Mouse (Mus musculus): Measurements from ENCODE around the gene Sec1.

Sec1 gene

DNA sequence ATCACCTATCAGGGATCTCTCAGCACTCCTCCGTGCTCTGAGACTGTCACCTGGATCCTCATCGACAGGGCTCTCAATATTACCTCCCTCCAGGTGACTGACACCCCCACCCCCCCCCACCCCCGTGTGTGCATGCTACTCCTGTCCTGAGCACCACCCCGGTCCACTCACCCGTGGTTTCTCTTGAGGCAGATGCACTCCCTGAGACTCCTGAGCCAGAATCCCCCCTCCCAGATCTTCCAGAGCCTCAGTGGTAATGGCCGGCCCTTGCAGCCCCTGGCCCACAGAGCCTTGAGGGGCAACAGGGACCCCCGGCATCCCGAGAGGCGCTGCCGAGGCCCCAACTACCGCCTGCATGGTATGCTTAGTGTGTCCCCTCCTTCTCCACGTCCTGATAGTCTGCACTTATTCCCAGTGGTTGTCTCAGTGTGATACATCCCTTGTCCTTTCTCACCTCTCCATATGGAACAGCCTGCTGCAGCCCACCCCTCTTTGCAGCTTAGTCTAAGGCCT lies 9.4 kb upstream of the Sec1 start:
- ChIA-PET POLR2A (interaction anchor here (0.6 to 14.6 kb wide), 20 partner anchors 9 to 238 kb away, joined by 3 to 640 read pairs (median 6); partner anchors contain the start of genes Fam83e (in 4 of the 4), Sphk2 (in 4 of the 4), Rpl18 (in 3 of the 4) and Sec1 (in 2 of the 4)), CTCF (interaction anchor here in 3 of 4 experiments (0.6 to 1.3 kb wide), 5 partner anchors 21 to 427 kb away, joined by 3 to 5 read pairs (median 3); partner anchors contain the start of gene Bax (in 1 of the 3))

DNA sequence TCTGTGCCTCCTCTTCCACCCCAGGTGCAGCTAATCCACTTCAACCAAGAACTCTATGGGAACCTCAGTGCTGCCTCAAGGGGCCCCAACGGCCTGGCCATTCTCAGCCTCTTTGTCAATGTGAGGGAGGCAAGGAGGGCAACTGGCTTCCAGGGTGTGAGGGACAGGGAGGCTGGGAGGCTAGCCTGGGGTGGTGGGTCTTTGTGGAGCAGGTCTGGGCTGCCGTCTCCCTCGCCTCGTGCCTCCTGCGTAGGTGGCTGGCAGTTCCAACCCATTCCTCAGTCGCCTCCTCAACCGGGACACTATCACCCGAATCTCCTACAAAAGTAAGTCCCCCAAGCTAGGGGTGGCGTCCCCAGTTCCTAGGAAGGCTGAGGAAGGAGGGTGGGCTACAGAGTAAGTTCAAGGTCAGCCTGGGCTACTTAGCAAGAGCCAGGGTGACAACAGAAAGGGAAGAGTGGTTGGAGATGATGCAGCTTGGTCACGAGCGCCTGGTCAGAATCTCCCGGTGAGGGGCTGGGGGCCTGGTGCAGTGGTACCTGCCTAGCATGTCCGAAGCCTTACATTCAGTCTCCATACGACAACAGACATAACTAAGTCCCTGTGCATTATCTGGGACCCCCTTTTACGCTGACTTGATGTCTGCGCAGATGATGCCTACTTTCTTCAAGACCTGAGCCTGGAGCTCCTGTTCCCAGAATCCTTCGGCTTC lies 8.8 kb upstream of the Sec1 start:
- POLR2A ChIA-PET = interaction anchor here in 3 of 4 experiments (0.6 to 14.6 kb wide), 13 partner anchors 8 to 194 kb away, joined by 3 to 640 read pairs (median 8); partner anchors contain the start of genes Fam83e (in 2 of the 3), Rpl18 (in 2 of the 3), Sec1 (in 2 of the 3) and Sphk2 (in 2 of the 3)
- CTCF ChIA-PET = interaction anchor here in 3 of 4 experiments (0.6 to 3.6 kb wide), 4 partner anchors 20 to 426 kb away, joined by 3 to 29 read pairs (median 4); partner anchors contain the start of gene Ntn5 (in 1 of the 3)

DNA sequence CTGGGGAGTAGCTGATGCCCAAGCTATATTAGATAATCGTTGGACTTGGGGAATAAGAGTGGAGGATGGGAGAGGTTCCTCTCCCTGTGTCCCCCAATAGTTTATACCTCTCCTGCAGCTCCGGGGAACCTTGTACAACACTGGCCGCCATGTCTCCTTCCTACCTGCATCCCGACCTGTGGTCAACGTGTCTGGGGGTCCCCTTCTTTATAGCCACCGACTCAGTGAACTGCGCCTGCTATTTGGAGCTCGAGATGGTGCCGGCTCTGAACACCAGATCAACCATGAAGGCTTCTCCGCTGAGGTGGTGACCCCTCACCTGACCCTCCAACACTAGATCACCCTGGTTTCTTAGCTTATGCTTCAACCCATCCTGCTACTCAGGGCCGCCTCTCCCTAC lies 8.1 kb upstream of the Sec1 start:
- POLR2A ChIA-PET = interaction anchor here in 3 of 4 experiments (0.7 to 14.6 kb wide), 12 partner anchors 8 to 236 kb away, joined by 3 to 640 read pairs (median 4); partner anchors contain the start of genes Rpl18 (in 3 of the 3), Fam83e (in 2 of the 3), Sphk2 (in 2 of the 3) and Bax (in 1 of the 3)
- CTCF ChIA-PET = interaction anchor here in 3 of 4 experiments (0.7 to 3.6 kb wide), 3 partner anchors 19 to 268 kb away, joined by 4 to 29 read pairs (median 4); partner anchors contain the start of genes Gys1 (in 1 of the 3) and Ntn5 (in 1 of the 3)

DNA sequence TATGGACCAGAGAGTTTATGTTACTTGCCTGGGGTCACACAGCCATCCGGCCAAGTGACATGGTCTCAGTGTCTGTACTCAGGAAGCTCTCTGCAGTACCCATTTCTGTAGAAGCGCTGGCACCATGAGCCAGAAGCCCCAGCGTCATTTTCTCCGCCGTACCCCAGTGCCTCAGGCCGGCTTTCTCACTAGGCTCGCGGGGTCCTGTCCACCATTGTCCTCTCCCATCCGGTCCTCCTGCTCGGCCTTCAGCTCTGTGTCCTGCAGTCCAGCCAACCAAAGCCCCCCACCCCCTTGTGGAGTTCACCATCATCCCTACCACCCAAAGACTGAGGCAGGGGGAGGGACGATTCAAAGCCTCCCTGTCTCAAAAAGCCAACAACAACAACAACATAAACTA lies 7.4 kb upstream of the Sec1 start:
- CTCF ChIA-PET = interaction anchor here in 3 of 4 experiments (0.7 to 3.6 kb wide), 4 partner anchors 19 to 267 kb away, joined by 4 to 29 read pairs (median 6); partner anchors contain the start of genes Ntn5 (in 2 of the 3) and Gys1 (in 1 of the 3)
- POLR2A ChIA-PET = interaction anchor here (0.7 to 14.6 kb wide), 34 partner anchors 8 to 572 kb away, joined by 3 to 640 read pairs (median 4); partner anchors contain the start of genes Rpl18 (in 4 of the 4), Fam83e (in 3 of the 4), Ntn5 (in 2 of the 4) and Sphk2 (in 2 of the 4)

DNA sequence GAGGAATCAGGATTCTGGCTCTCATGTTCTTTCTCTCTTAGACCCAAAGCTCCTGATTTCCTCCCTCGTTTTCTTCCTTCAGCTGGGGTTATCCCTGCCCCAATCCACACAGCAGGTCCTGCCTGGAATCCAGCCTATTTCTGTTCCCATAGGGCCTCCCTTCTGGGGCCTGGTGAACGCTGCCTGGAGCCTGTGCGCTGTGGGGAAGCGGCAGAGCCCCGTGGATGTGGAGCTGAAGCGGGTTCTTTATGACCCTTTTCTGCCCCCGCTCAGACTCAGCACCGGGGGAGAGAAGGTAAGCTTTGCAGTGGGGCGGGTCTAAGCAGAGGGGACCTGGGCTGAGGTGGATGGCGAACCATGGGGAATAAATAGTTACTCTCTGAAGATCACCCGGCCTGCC lies 6.9 kb upstream of the Sec1 start:
- POLR2A ChIA-PET = interaction anchor here (0.6 to 14.6 kb wide), 48 partner anchors 8 to 572 kb away, joined by 3 to 640 read pairs (median 4); partner anchors contain the start of genes Rpl18 (in 4 of the 4), Fam83e (in 3 of the 4), Sphk2 (in 3 of the 4) and Ftl1 (in 2 of the 4)
- CTCF ChIA-PET = interaction anchor here in 3 of 4 experiments (0.9 to 3.6 kb wide), 8 partner anchors 18 to 267 kb away, joined by 3 to 29 read pairs (median 5); partner anchors contain the start of genes Gys1 (in 2 of the 3) and Ntn5 (in 2 of the 3)

DNA sequence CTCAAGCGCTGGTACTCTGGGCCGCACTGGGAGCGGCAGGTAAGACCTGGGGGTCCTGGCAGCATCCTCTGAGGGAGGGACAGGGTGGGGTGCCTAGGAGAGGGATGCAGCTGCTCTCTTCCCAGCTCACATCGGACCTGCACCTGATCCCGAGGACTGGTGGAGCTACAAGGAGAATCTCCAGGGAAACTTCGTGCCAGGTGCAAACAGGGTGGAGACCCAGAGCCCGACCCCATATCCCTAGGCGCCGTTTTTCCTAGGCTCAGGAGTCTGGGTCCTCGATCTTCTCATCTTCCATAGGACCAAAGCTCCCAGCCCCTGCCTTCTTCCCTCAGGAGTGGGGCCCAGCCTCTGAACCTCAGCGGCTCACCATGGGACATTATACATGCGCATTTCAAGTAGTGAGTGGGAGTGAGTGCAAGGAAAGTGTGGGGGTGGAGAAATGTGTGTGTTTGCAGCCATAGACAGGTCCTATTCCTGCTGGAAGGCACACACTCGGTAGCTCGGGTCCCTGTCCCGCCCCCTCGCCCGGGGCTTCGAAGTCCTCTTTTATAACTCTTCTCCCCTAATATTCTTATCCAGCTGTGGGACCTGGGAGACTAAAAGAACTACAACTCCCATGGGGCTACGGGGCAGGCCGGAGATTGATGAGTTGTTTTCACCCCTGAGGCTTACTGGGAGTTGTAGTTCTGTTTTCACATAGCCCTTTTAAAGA lies 6.3 kb upstream of the Sec1 start:
- POLR2A ChIA-PET = interaction anchor here in 3 of 4 experiments (0.6 to 14.6 kb wide), 50 partner anchors 8 to 571 kb away, joined by 3 to 640 read pairs (median 4); partner anchors contain the start of genes Fam83e (in 3 of the 3), Rpl18 (in 3 of the 3), Sphk2 (in 3 of the 3) and Ntn5 (in 2 of the 3)

DNA sequence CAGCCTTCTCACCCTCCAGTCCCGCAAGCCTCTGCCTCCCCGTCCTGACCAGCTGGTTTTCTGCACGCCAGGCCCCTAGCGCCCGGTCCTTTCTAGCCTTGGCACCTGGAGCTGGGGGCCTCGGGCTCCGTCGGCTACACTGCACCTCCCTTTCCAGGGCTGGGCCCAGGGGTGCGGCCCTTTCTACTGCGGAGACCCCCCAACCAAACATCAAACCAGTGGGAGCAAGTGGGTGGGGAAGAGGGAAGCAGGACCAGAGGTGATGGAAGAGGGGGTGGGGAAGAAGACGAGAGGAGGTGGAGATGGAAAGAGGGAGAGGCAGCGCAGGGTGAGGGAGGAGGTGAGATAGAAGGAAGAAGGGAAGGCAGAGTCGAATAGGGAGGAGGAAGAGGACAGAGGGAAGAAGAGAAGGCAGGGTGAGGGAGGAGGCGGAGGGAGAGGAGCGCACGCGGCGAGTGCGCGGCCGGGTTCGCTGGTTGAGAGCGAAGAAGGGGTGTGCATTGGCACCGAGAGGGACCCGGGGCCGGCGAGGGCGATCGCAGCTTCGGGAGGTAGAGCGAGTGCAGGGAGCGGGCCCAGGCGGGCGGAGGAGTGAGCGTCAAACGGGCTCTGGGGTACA lies 5.4 kb upstream of the Sec1 start, which contains the start of gene Car11:
Gene Car11, plus strand, starts transcription at position 321 of the 619 bp plus-strand sequence.
- CTCF ChIA-PET = interaction anchor here (0.6 to 3.6 kb wide), 10 partner anchors 17 to 1141 kb away, joined by 3 to 29 read pairs (median 4); partner anchors contain the start of genes Gys1 (in 2 of the 4), Ntn5 (in 2 of the 4) and Lmtk3 (in 1 of the 4)
- POLR2A ChIA-PET = interaction anchor here in 3 of 4 experiments (0.5 to 14.6 kb wide), 26 partner anchors 9 to 498 kb away, joined by 3 to 640 read pairs (median 6); partner anchors contain the start of genes Fam83e (in 3 of the 3), Rpl18 (in 2 of the 3), Sphk2 (in 2 of the 3) and Bax (in 1 of the 3)

More for the DNA sequence above, 6.3 kb upstream of the Sec1 start:
- CTCF ChIA-PET = interaction anchor here in 3 of 4 experiments (0.7 to 3.6 kb wide), 9 partner anchors 17 to 358 kb away, joined by 3 to 29 read pairs (median 4); partner anchors contain the start of genes Gys1 (in 2 of the 3) and Ntn5 (in 2 of the 3)

DNA sequence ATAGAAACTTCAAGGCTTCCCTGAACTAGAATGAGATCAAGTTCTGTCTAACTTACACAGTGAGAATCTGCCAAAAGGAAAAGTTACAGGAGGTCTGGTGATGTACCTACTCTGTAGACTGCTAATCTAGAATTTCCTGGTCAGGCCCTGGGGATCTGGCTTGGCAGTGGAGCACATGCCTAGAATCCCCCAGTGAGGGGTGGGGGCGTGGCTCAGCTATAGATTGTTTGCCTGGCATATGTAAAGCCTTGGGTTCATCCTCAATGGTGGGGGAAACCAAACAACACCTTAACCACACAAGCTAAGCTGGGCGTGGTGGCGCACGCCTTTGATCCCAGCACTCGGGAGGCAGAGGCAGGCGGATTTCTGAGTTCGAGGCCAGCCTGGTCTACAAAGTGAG lies 3.7 kb upstream of the Sec1 start:
- ChIA-PET CTCF (interaction anchor here in 1 of 4 experiments (0.6 to 1.5 kb wide), 2 partner anchors 15 to 152 kb away, joined by 3 to 7 read pairs; no protein-coding TSS in a partner anchor), POLR2A (interaction anchor here in 3 of 4 experiments (0.6 to 14.6 kb wide), 6 partner anchors 18 to 184 kb away, joined by 3 to 640 read pairs (median 5); partner anchors contain the start of genes Fam83e (in 2 of the 3), Rpl18 (in 2 of the 3), Sphk2 (in 2 of the 3) and Spaca4 (in 1 of the 3))

DNA sequence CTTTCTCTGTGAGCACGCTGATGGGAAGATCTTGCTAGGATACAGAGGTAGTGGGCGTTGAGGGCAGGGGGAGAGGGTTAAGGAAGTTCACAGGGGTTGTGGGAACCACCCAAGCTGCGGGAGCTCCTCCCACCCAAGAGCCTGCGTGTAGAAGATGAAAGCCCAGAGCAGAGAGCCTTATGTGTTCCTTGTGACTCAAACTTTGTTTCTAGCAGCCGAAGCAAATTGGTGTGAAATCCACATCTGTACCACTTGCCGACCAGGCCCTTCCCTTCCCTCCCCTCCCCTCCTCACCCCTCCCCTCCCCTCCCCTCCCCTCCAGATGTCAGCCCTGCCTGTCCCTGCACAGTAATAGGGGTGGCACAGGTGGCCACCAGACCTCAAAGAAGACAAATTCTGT lies 896 bp upstream of the Sec1 start:
- POLR2A ChIA-PET = interaction anchor here in 3 of 4 experiments (0.6 to 3.3 kb wide), 12 partner anchors 9 to 96 kb away, joined by 3 to 27 read pairs (median 4); partner anchors contain the start of genes Dbp (in 2 of the 3), Sphk2 (in 2 of the 3), Fam83e (in 1 of the 3) and Fut2 (in 1 of the 3)
- CTCF ChIA-PET = interaction anchor here in 3 of 4 experiments (0.5 to 3.6 kb wide), 4 partner anchors 12 to 246 kb away, joined by 3 to 18 read pairs (median 8); partner anchors contain the start of gene Ntn5 (in 2 of the 3)

DNA sequence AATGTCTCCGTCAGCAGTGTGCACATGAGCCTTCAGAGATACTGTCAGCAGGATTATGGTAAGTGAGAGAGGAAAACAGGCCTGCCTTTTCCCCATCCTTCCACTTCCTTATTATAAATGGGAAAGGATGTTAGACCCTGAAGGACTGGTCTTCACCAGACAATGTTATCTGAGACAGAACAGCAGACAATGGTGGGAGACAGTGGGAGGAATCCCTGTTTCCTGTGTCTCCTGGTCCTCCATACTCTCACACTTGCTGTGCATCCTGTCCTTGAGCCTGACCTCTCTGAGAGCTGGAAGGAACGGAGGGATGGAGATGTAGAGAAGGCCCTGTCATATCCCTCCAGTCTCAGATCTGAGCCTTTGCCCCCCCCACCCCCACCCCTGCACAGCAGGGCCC lies 1.8 kb downstream of the Sec1 start:
- POLR2A ChIA-PET = interaction anchor here in 2 of 4 experiments (0.6 to 3.3 kb wide), 3 partner anchors 9 to 540 kb away, joined by 4 to 17 read pairs (median 8); partner anchors contain the start of gene Ntn5 (in 1 of the 2)
- CTCF ChIA-PET = interaction anchor here in 3 of 4 experiments (1.1 to 3.6 kb wide), 4 partner anchors 8 to 10 kb away, joined by 3 to 18 read pairs (median 7); partner anchors contain the start of gene Ntn5 (in 2 of the 3)

DNA sequence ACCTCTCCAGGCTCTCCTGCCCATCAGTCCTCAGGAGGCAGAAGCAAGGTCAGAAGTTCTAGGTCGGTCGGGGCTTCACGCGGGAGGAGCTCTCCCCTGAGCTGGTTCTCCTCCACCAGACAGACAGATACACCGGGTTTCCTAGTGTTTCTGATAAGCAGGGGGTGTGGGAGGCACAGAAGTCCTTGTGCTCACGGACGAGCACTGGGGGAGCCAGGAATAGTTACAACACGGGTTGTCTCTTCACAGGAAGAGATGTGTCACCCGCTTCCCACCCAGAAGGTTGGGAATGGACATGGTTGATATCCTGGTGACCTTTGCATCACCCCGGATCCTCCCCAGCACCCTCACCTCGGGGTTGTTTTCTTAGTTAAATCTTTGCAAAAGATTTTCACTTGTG lies 4.4 kb downstream of the Sec1 start:
- ChIA-PET CTCF (interaction anchor here in 2 of 4 experiments (0.5 to 1.0 kb wide), 2 partner anchors 97 to 308 kb away, joined by 3 read pairs; no protein-coding TSS in a partner anchor), POLR2A (interaction anchor here in 3 of 4 experiments (0.6 to 3.1 kb wide), 20 partner anchors 10 to 253 kb away, joined by 3 to 14 read pairs (median 4); partner anchors contain the start of genes Car11 (in 2 of the 3), Sphk2 (in 2 of the 3) and Fam83e (in 1 of the 3))

DNA sequence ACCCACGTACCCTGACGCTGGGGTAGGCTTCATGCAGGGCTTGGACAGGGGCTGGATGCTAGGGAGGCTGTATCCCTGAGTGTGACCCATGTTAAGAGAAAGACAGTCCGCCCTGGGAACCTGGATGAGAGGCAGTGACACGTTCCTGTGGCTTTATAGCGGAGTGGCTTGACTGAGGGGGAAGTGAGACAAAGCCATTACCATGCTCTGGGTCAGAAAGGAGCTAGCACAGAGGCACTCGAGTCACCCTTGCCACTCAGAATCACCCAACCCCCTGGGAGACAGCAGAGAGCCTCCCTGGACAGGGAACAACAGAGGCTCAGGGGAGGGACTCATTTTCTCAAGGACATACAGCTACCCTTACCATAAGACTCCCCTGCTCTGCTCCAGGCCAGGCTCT lies 5.1 kb downstream of the Sec1 start:
- CTCF ChIA-PET = no interaction called here

DNA sequence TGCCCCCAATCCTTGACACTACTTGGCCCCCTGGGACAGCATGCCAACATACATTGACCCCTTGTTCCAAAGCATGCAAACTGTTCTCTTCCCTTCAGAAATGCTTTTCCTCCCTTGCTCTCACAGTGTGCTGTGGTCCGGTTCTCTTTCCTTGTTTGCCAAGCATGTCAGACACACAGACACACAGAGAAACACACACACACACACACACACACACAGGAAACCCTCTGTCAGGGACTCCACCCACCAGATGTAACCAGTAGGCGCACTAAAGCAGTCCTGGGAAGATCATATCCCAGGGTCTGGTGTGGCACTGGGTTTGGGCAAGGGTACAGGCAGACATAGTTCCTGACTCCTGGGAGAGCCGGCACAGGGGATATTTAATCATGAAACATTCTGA lies 7.4 kb downstream of the Sec1 start:
- ChIA-PET CTCF (no interaction called here), POLR2A (interaction anchor here in 1 of 4 experiments (1.3 kb wide), 1 partner anchor 161 kb away, joined by 3 read pairs; the partner anchor contains the start of genes Plekha4 and Ppp1r15a)

More for the DNA sequence above, 5.1 kb downstream of the Sec1 start:
- POLR2A ChIA-PET = interaction anchor here in 3 of 4 experiments (0.6 to 3.1 kb wide), 13 partner anchors 11 to 232 kb away, joined by 3 to 13 read pairs (median 4); partner anchors contain the start of genes Car11 (in 2 of the 3) and Sphk2 (in 2 of the 3)

DNA sequence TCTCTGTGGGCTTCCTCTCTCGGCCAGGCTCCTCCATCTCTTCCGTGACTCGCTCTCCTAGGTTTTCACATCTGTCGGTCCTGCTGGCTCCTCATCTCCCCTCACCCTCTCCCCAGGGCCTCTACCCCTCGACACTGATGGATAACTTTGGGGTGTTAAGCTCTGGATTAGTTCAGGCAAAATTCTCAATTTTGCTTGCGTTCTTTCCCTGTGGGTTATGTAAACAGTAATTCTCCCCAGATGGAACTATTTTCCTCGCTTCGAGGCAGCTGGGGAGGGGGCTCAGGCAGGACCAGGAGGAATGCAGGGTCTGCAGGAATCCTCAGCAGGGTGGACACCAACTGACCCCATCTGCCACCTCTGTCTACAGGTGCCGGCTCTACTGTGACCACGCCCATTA lies 8.4 kb downstream of the Sec1 start:
- POLR2A ChIA-PET = interaction anchor here in 2 of 4 experiments (0.5 to 1.3 kb wide), 4 partner anchors 9 to 376 kb away, joined by 3 to 4 read pairs (median 4); no protein-coding TSS in a partner anchor
- CTCF ChIA-PET = interaction anchor here in 2 of 4 experiments (0.6 to 4.1 kb wide), 2 partner anchors 41 to 169 kb away, joined by 3 to 33 read pairs; no protein-coding TSS in a partner anchor

DNA sequence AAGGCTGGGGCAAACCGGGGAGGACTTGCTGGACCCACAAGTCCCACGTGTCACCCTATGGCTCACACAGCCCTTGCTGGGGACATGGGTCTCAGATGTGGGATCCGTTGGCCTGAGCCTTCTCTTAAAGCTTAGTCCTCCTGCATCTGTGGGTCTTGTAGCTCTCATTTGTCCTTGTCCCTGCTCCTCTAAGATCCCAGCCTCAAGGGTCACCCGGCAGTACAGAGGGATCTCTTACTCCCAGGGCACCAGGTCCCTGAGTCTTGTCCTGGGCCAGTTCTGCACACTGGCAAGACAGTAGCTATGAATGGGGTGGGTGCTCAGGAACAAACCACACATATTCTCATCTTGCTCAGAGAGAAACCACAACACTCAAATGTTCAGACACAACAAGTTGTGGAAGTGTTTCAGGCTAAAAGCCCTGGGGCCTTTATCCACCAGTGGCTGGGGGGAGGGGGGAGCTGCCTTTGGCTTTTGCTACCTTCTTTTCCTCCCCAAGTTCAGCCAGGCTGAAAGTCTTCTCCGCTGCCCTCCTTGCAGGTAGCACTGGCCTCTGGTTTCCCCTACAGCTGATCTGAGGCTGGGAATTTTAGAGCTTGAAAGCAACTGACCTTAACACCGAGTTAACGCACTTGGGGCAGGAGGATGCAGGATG lies 10.7 kb downstream of the Sec1 start, which contains the start of gene Ntn5:
Gene Ntn5, plus strand, starts transcription at position 627 of the 655 bp plus-strand sequence.
- POLR2A ChIA-PET = interaction anchor here (0.5 to 4.7 kb wide), 47 partner anchors 10 to 270 kb away, joined by 3 to 21 read pairs (median 5); partner anchors contain the start of genes Sphk2 (in 3 of the 4), Car11 (in 2 of the 4), Ftl1 (in 2 of the 4) and Fut2 (in 2 of the 4)
- CTCF ChIA-PET = interaction anchor here (0.5 to 4.1 kb wide), 69 partner anchors 9 to 547 kb away, joined by 3 to 33 read pairs (median 5); partner anchors contain the start of genes Car11 (in 2 of the 4), Fut1 (in 2 of the 4), Sec1 (in 2 of the 4) and Cyth2 (in 1 of the 4)

Measured in embryonic stem cell, embryonic (primary cell).